Mouse (Mus musculus) forelimb bud, embryonic 11.5 days (tissue): ENCODE measurements at regions not wholly inside any gene's neighbourhood (a gene's known extent, or its start where the extent isn't known, plus 50 kb on each side); places are given as distances from the start of the nearest gene placed in this dataset.
A peak's percentile ranks its signal among the peaks of the same experiment; 100 is the strongest.

Experiments used
- DNase-seq: peaks from one replicate; pipeline ENCODE4 v3.0.0-alpha.2; 2012; ENCODE audit warnings: low read depth, low spot score

- DNase-seq, result no peak
Measured at GRCm38 (mm10) chr19:32939692-32940091, 182.4 kb downstream of the Pten start.

- no peak for DNase-seq
Measured at GRCm38 (mm10) chr19:32940806-32941205, 183.5 kb downstream of the Pten start.

GRCm38 (mm10) chr19:32943594-32944230 lies 186.4 kb downstream of the Pten start:
- no peak for DNase-seq

- DNase-seq, result no peak
Measured at GRCm38 (mm10) chr19:32947081-32947855, 190.0 kb downstream of the Pten start.

GRCm38 (mm10) chr19:32950252-32950651 lies 193.0 kb downstream of the Pten start:
- no peak for DNase-seq

GRCm38 (mm10) chr19:32950794-32951193 lies 193.5 kb downstream of the Pten start:
- DNase-seq, result no peak

- DNase-seq, result no peak
Measured at GRCm38 (mm10) chr19:32952425-32952824, 195.1 kb downstream of the Pten start.

- DNase-seq, result no peak
Measured at GRCm38 (mm10) chr19:32952928-32953687, 195.8 kb downstream of the Pten start.

GRCm38 (mm10) chr19:32954001-32954605 lies 196.8 kb downstream of the Pten start:
- peak; percentile 40 for DNase-seq

- DNase-seq, result no peak
Measured at GRCm38 (mm10) chr19:32954942-32955341, 197.6 kb downstream of the Pten start.

- DNase-seq, result no peak
Measured at GRCm38 (mm10) chr19:32956143-32956915, 199.0 kb downstream of the Pten start.

- no peak for DNase-seq
Measured at GRCm38 (mm10) chr19:32956916-32957558, 199.7 kb downstream of the Pten start.

- DNase-seq, result no peak
Measured at GRCm38 (mm10) chr19:32958276-32958675, 201.0 kb downstream of the Pten start.

GRCm38 (mm10) chr19:32958791-32959190 lies 201.5 kb downstream of the Pten start:
- no peak for DNase-seq

- DNase-seq, result no peak
Measured at GRCm38 (mm10) chr19:32959844-32960195, 202.5 kb downstream of the Pten start.

GRCm38 (mm10) chr19:32960196-32960947 lies 203.1 kb downstream of the Pten start:
- DNase-seq, result no peak

- no peak for DNase-seq
Measured at GRCm38 (mm10) chr19:32961525-32961924, 204.2 kb downstream of the Pten start.

- no peak for DNase-seq
Measured at GRCm38 (mm10) chr19:32963983-32964382, 206.7 kb downstream of the Pten start.

GRCm38 (mm10) chr19:32965488-32965887 lies 208.2 kb downstream of the Pten start:
- DNase-seq, result no peak

GRCm38 (mm10) chr19:32969213-32969776 lies 212.0 kb downstream of the Pten start:
- DNase-seq, result no peak
